9 mouse cellular contexts compared by ENCODE assay signal in the genomic region with DNA sequence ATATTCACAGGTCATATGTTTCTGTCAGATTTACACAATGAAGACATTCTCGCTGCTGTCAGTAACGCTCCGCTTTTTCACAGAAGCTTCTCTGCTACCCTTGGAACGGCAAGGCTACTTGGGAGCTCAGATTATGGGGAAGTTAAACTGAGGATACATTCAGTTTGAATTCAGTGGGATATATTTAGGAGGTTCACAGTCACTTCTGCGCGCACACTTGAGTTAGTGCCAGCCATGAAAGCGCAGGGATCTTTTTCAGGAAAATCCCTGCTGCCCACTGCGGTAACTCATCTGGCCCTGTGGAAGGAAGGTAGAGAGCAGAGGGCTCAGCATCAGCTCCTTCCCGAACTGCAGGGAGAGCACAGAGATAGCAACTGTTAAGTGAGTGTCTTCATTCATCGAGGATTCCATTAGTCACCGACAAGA. TPM values are rescaled to one million over a fixed set of nuclear protein-coding genes. Genes with fewer than 3 reads are reported as not detected.
DNase-seq lines count a peak whose midpoint lies in the region; ATAC-seq and TF ChIP-seq lines count a peak whose summit lies in the region.
"Had no signal": no experiment of that assay in that cellular context is flagged by ENCODE, and none has a peak within 500 bp of the region (broad histone marks: within the 10 kb centered on the region; RNA-seq: fewer than 3 reads in every experiment).

No protein-coding gene starts in this region.

- no peak for TF ChIP-seq POLR2A in cerebellum, adult 2 months (IDR thresholded peaks at IDR 0.05; ENCODE audit: borderline replicate concordance, insufficient read depth, low read length)

- H3K27ac ChIP-seq in cerebellum, adult 2 months (ENCODE audit: insufficient read depth, low read length) = no peak overlapping the region
- H3K27ac ChIP-seq in limb, embryonic 12.5 days = no peak overlapping the region
- no peak overlapping the region for H3K27ac ChIP-seq in limb, embryonic 10.5 days
- H3K27ac ChIP-seq: liver, embryonic 15.5 days had no signal

- no peak for ATAC-seq in limb, embryonic 12.5 days (ENCODE audit: insufficient number of reproducible peaks, insufficient read depth, low FRiP score, low TSS enrichment, low read depth)

- H3K4me1 ChIP-seq in cerebellum, adult 2 months (ENCODE audit: control insufficient read depth, insufficient read depth, low read length) = no peaks in the 10 kb centered on the region
- H3K4me1 ChIP-seq in limb, embryonic 12.5 days (replicated peaks) = peaks cover 13% of the 10 kb centered on the region; the same call in 1 of the 2 replicates
- H3K4me1 ChIP-seq in limb, embryonic 10.5 days = peaks cover 10% of the 10 kb centered on the region; the same call in 1 of the 2 replicates
- H3K4me1 ChIP-seq: liver, embryonic 15.5 days had no signal

- WGBS in cerebellum, adult 2 months = 30% methylated on average over 11 of the region's 11 CpGs
- WGBS in limb, embryonic 12.5 days = 57% methylated on average over 11 of the region's 11 CpGs
- 61% methylated on average over 11 of the region's 11 CpGs for WGBS in limb, embryonic 10.5 days

- no peaks in the 10 kb centered on the region for H3K36me3 ChIP-seq in limb, embryonic 12.5 days
- H3K36me3 ChIP-seq in limb, embryonic 10.5 days = no peaks in the 10 kb centered on the region
- H3K36me3 ChIP-seq: liver, embryonic 15.5 days had no signal

- H3K9ac ChIP-seq in limb, embryonic 12.5 days (replicated peaks) = no peak overlapping the region
- H3K9ac ChIP-seq: liver, embryonic 15.5 days had no signal

- H3K27me3 ChIP-seq in cerebellum, adult 2 months (ENCODE audit: control insufficient read depth, insufficient read depth, low read length) = no peaks in the 10 kb centered on the region
- no peaks in the 10 kb centered on the region for H3K27me3 ChIP-seq in limb, embryonic 12.5 days
- H3K27me3 ChIP-seq in limb, embryonic 10.5 days (ENCODE audit: low read depth, poor library complexity, severe bottlenecking) = no peaks in the 10 kb centered on the region
- H3K27me3 ChIP-seq: liver, embryonic 15.5 days had no signal

- no peak for TF ChIP-seq CTCF in cerebellum, adult 2 months (IDR thresholded peaks at IDR 0.05; ENCODE audit: borderline replicate concordance, insufficient read depth, low read depth, low read length)

- no peaks in the 10 kb centered on the region for H3K9me3 ChIP-seq in limb, embryonic 12.5 days
- H3K9me3 ChIP-seq in limb, embryonic 10.5 days (replicated peaks) = no peaks in the 10 kb centered on the region
- H3K9me3 ChIP-seq: liver, embryonic 15.5 days had no signal

- peak; percentile 9 to 23 for DNase-seq in cerebellum, adult 2 months
- DNase-seq in cerebellum, adult 11 months = no peak
- no peak for DNase-seq in limb, embryonic 10.5 days (ENCODE audit: low spot score)
- peak; percentile 41 to 64 for DNase-seq in left cerebral cortex, adult 8-10 months (ENCODE audit: low spot score in 2 of 2)
- DNase-seq in right cerebral cortex, postnatal 36 days (ENCODE audit: low spot score in 2 of 2) = peak; percentile 39 to 73
- no peak for DNase-seq in cerebellum, adult 9-11 months
- DNase-seq in adrenal gland, adult 18-20 months (ENCODE audit: low spot score in 2 of 2) = no peak

- H3K4me3 ChIP-seq in cerebellum, adult 2 months (replicated peaks; ENCODE audit: insufficient read depth, low read depth, low read length) = peak overlapping the region; percentile 2
- no peak overlapping the region for H3K4me3 ChIP-seq in limb, embryonic 12.5 days (replicated peaks)
- H3K4me3 ChIP-seq in limb, embryonic 10.5 days = no peak overlapping the region
- H3K4me3 ChIP-seq: liver, embryonic 15.5 days had no signal

- peak overlapping the region; percentile 21 for H3K4me2 ChIP-seq in limb, embryonic 12.5 days
- H3K4me2 ChIP-seq: liver, embryonic 15.5 days had no signal

RNA-seq across cellular contexts. Expression of gene Tlk1, which starts 27.3 kb away (rescaled TPM):
- 28.2 and 30.4 TPM in 2 replicates for polyA plus RNA-seq in cerebellum, adult 2 months (2012; rRNA removed)
- polyA plus RNA-seq in limb, embryonic 12.5 days (2016; fragmentation: Nextera tagmentation; extraction: Ambion mirVana) = 36.7 and 46.8 TPM in 2 replicates
- polyA plus RNA-seq in limb, embryonic 10.5 days (2016; fragmentation: Nextera tagmentation; extraction: Ambion mirVana) = 27.6 and 28.0 TPM in 2 replicates
- 100 to 1,000 TPM in 1 of 4 experiments, 10 to 100 TPM in 3; 90.1 to 104 (median 97.0) TPM for total RNA-seq in left cerebral cortex, adult 8-10 months (2022)
- total RNA-seq in adrenal gland, adult 18-20 months (2021) = 10 to 100 TPM; 37.6 to 52.5 TPM

Comparison
In these comparisons a context has a peak if more than half of its experiments do, and no peak if none do; other contexts are left out.
1. DNase-seq: peak in cerebellum, adult 2 months (2 of 2), left cerebral cortex, adult 8-10 months (2 of 2) and right cerebral cortex, postnatal 36 days (2 of 2); none in cerebellum, adult 11 months (single experiment), limb, embryonic 10.5 days (single experiment), cerebellum, adult 9-11 months (single experiment) and adrenal gland, adult 18-20 months (0 of 2).